Mouse (Mus musculus): ENCODE results near the gene Sctr. TPM values are rescaled to one million over a fixed set of nuclear protein-coding genes. Genes with fewer than 3 reads are reported as not detected.

Gene Sctr
- polyA plus RNA-seq, 1 experiment from 2014 or later = 0.26 TPM

Other genes with a start within 250 kb of the Sctr start
- gene Ptpn4, start 169.3 kb upstream of the Sctr start, polyA plus RNA-seq (2015; fragmentation: Nextera tagmentation; extraction: Ambion mirVana) = 4.3 and 4.4 TPM in 2 replicates
- 7.0 and 7.3 TPM in 2 replicates for gene Tmem177, start 93.7 kb upstream of the Sctr start, polyA plus RNA-seq (2015; fragmentation: Nextera tagmentation; extraction: Ambion mirVana)
- gene Cfap221, start 9.7 kb upstream of the Sctr start, polyA plus RNA-seq (2015; fragmentation: Nextera tagmentation; extraction: Ambion mirVana) = not detected in 2 replicates
- gene Tmem37, start 67.2 kb downstream of the Sctr start, polyA plus RNA-seq (2015; fragmentation: Nextera tagmentation; extraction: Ambion mirVana) = 7.6 and 9.4 TPM in 2 replicates
- 1,033 and 1,050 TPM in 2 replicates for gene Dbi, start 114.2 kb downstream of the Sctr start, polyA plus RNA-seq (2015; fragmentation: Nextera tagmentation; extraction: Ambion mirVana)
- 15.1 and 17.4 TPM in 2 replicates for gene 3110009E18Rik, start 114.3 kb downstream of the Sctr start, polyA plus RNA-seq (2015; fragmentation: Nextera tagmentation; extraction: Ambion mirVana)

Data from limb, embryonic 15.5 days (tissue).